Mouse (Mus musculus): ENCODE measurements around the gene Jhy. TPM values are rescaled to one million over a fixed set of nuclear protein-coding genes. Genes with fewer than 3 reads are reported as not detected.

Gene Jhy
- total RNA-seq (2021): not detected
- long read RNA-seq, experiment 1: 0 reads
- long read RNA-seq, experiment 2: 0 reads

DNA sequence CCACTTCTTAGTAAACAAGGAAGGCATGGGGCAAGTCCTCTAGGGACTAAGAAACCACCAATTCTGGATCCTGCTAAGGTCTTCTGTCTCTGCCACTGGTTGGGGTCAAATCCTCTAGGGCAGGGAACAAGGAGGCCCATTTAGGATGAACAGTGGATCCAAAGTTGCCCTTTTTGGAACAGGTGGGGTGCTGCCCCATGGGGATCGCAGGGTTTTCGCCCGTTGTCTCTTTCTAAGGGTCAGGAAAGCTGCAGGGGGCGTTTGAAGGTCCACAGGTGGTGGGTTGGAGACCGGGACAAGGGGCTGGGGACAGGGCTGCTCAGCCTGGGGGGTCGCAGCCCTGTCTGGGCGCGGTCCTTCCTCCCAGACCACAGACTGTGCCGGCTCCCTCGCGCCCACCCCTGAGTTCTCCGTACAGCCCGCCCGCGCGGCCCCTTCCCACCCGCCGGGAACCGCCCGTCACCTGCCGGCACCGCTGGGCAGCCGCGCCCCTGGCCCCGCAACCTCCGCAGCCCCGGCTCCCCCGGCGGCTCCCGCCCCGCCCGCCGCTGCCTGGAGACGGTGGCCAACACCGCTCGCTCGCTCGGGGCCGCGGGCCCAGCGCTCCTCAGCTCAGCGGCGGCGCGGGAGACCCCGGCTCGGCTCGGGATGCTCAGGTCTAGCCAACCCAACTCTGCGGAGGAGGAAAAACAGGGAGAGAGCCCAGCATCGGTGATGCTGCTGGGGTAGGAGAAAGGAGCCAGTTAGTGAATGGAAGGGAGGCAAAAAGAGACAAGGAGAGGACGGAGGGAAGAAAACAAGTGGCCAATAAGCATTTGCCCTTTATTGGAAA is at the start of gene Jhy:
Gene Jhy, minus strand, starts transcription at position 533 of the 832 bp plus-strand sequence.
- DNase-seq: no peak

GRCm38 (mm10) chr9:41012456-41012855 is 48.5 kb upstream of the Jhy start:
- no peak for DNase-seq

DNA sequence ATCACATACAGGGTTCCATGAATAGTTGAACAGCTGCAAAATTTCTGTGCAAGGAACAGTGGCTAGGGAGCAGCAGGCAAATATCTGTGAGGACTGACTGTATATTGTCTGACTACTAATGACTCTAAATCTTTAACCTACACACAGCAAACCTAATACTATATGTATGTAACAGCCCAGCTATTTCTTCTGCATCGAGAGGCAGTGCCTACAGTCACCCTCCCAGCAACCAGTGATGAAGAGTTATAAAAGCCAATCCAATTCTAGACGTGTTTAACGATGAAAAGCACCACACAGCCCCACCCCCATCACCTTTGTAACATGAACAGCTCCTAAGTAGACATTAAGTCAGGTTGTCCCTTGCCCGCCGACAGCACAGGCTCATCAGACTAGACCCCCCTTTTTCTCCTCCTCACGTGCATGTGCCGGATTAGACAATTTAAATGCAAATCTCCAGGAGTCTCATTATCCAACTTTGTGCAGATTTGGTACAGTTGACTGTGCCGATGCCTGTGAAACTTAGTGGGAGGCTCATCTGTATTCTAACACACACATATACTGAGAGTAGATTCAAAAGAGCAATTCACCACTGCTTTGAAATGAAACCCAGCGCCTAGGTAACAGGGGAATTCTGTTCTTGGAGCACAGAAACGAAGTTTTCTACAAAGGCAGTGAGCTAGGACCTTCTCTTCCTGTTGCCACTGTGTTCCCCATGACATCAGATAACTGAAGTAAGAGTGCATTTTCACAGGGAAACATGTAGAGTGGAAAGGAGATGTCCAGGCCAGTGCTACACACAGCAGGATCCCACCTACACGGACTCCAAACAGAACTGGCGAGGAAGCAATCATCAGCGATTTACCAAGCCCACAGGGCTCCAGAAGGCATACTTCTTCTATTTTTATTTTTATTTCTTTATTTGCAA is 47.9 kb upstream of the Jhy start:
- DNase-seq: no peak

GRCm38 (mm10) chr9:41007785-41008184 is 43.9 kb upstream of the Jhy start:
- DNase-seq: no peak

GRCm38 (mm10) chr9:41004415-41004814 is 40.5 kb upstream of the Jhy start, which contains the start of gene Crtam:
Gene Crtam, minus strand, starts transcription at chr9:41004628.
- no peak for DNase-seq

GRCm38 (mm10) chr9:40997116-40997779 is 33.3 kb upstream of the Jhy start:
- DNase-seq: no peak

DNA sequence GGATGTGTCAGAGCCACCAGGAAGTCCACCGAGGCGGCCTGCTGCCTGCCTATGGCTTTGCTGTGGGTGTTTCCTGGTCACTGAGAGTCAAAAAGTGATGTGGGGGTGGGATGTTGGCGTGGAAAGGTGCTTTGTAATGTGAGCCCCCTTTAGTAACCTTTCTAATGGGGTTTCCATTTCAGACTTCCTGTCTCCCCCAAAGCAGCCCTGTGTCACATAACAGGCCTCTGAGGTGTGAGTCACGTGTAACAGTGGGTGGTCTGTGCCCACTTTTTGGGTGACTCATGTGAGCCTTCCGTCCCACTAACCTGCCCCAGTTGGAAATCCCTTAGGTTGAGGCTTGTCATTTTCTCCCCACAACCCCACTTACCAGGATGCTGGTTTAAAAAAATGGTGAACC is 30.2 kb upstream of the Jhy start:
- no peak for DNase-seq

- DNase-seq: no peak
These were observed 27.6 kb upstream of the Jhy start for GRCm38 (mm10) chr9:40991511-40991910.

GRCm38 (mm10) chr9:40989940-40990588 is 26.1 kb upstream of the Jhy start:
- DNase-seq: no peak

- DNase-seq: no peak
These were observed 20.4 kb upstream of the Jhy start for GRCm38 (mm10) chr9:40984313-40984712.

- no peak for DNase-seq
These were observed 19.8 kb upstream of the Jhy start for GRCm38 (mm10) chr9:40983758-40984157.

DNA sequence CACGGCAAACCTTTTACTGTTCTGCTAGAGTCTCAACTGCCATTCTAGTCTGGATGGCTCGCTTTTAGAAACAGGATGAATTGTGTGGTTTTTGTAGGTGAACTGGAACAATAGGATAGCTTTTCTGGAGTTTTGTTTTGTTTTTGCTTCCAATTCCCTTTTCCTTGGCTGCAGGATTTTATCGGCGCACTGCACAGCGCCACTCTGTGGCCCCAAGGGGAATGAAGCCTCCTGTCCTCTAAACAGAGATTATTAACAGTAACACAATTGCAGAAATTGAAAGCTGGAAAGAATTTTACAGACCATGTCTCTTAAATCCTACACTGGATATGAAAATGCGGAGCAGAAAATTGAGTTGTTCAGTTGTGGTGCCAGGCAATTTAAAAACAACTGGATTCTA is 18.6 kb upstream of the Jhy start:
- no peak for DNase-seq

GRCm38 (mm10) chr9:40974042-40974801 is 10.3 kb upstream of the Jhy start:
- no peak for DNase-seq

DNA sequence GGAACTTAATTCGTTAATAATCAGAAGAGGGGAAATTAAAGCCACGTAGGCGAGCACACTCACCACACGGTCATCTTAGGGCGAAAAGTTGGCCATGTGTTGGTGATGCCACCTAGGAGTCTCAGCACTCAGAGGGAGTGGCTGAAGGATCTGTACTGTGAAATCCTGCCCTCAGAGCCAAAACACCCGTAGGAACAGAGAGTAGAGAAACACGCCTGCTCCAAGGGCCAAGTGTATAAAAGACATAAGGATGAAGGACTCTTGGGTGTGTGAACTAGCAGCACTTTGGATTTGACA is 448 bp upstream of the Jhy start:
- DNase-seq: no peak

DNA sequence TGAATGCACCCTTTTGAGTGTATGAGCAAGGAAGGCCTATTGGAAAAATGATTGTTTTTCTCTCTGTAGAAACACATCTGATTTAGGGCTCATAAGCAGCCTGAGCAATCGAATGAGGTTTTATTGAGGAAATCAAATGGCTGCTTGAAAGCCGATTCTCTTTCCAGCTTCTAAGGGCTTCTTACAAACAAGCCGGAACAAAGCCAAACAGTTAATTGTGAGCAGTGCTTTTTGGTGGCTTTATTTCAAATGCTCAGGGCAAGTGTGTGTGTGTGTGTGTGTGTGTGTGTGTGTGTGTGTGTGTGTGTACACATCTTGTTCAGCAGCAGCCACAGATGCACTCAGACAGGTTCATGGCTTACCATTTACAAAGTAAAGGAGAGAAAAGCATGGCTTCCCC is 2.5 kb downstream of the Jhy start:
- DNase-seq: no peak

GRCm38 (mm10) chr9:40949039-40949615 is 14.8 kb downstream of the Jhy start:
- no peak for DNase-seq

- DNase-seq: no peak
These were observed 15.4 kb downstream of the Jhy start for GRCm38 (mm10) chr9:40948473-40948872.

- peak; percentile 9 for DNase-seq
These were observed 16.8 kb downstream of the Jhy start for GRCm38 (mm10) chr9:40947131-40947530.

- DNase-seq: no peak
These were observed 26.5 kb downstream of the Jhy start for GRCm38 (mm10) chr9:40937425-40937824.

- DNase-seq: no peak
These were observed 30.6 kb downstream of the Jhy start for GRCm38 (mm10) chr9:40933323-40933722.

Measured in gastrocnemius, postnatal 25 days (tissue).